Mouse (Mus musculus): ENCODE data around the gene Stat5a. TPM values are rescaled to one million over a fixed set of nuclear protein-coding genes. Genes with fewer than 3 reads are reported as not detected.

The Stat5a gene
- polyA plus RNA-seq, 1 experiment from 2014 or later = 4.5 TPM

DNA sequence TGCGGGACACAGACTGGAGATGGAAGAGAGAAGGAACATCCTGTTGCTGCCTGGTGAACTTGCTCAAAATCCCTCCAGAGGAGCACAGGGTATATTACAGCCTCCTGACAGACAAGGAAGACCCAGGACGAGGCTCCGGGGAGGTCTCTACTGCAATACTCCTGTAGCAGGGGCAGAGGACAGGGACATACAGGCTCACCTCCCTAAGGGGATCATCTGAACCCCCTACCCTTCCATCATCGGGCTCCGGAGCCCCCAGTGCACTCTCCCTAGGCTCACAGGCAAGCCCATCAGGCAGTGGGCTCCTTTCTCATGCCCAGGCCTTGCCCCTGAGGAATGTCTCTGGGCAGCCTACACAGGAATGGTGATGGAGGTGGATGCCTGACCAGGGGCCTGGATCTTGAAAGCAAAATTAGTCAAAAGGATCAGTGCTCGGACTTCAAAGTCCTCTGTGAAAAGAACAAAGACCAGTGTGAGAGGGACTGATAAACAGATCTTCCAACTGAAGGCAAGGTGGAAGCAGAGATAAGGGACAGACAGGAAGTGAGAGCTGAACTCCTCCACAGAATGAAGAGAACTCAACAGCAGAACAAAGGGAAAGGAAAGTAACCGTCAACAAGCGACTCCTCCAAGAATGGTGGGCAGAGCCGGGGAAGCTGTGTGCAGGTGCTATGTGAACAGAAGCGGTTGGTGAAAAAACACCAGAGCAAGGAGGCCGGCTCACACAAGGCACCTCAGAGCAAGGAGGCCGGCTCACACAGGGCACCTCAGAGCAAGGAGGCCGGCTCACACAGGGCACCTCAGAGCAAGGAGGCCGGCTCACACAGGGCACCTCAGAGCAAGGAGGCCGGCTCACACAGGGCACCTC is 32.3 kb downstream of the Stat5a start:
- Histone ChIP-seq H3K9ac (replicated peaks; ENCODE audit: low read length) (no peak overlapping the region), H3K27ac (ENCODE audit: low read length) (no peak overlapping the region), H3K36me3 (ENCODE audit: insufficient read depth, low read length) (peaks cover 12% of the 10 kb centered on the region), H3K27me3 (ENCODE audit: insufficient read depth, low read length) (no peaks in the 10 kb centered on the region), H3K4me3 (ENCODE audit: low read length) (no peak overlapping the region), H3K4me2 (replicated peaks; ENCODE audit: low read depth, low read length) (no peak overlapping the region), H3K4me1 (ENCODE audit: insufficient read depth, low read length) (no peaks in the 10 kb centered on the region), H3K9me3 (ENCODE audit: low read length) (no peaks in the 10 kb centered on the region)
- no peak for ATAC-seq (ENCODE audit: low FRiP score, low TSS enrichment)
- WGBS = 59% methylated on average over 15 of the region's 15 CpGs

DNA sequence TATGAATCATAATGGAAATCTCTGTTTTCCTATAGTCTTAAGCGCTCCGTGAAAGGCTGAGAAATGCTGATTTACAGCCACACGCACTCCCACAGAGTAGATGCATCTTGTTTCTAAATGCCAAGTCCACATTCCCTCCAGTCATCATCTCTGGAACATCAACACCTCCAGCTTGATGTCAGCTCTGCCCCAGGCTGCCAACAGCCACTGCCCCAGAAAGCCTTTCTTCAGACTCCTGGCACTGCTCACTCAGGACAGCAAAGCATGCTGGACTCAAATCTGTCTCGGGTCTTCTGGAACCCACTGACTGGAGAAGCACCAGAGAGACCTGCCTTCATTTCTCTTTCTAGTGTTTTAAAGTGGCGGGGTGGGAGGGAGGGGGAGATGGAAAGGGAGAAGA is 33.3 kb downstream of the Stat5a start:
- Histone ChIP-seq H3K27me3 (ENCODE audit: insufficient read depth, low read length) (no peaks in the 10 kb centered on the region), H3K27ac (ENCODE audit: low read length) (no peak overlapping the region), H3K36me3 (ENCODE audit: insufficient read depth, low read length) (peaks cover 14% of the 10 kb centered on the region), H3K9ac (replicated peaks; ENCODE audit: low read length) (no peak overlapping the region), H3K4me1 (ENCODE audit: insufficient read depth, low read length) (no peaks in the 10 kb centered on the region), H3K9me3 (ENCODE audit: low read length) (no peaks in the 10 kb centered on the region), H3K4me3 (ENCODE audit: low read length) (no peak overlapping the region), H3K4me2 (replicated peaks; ENCODE audit: low read depth, low read length) (no peak overlapping the region)
- no peak for ATAC-seq (ENCODE audit: low FRiP score, low TSS enrichment)
- 84% methylated on average over 5 of the region's 5 CpGs for WGBS

GRCm38 (mm10) chr11:100893482-100893881 is 34.3 kb downstream of the Stat5a start:
- 0 out of 2 replicates have a peak overlapping the region, but pooled peaks have one; percentile 9 for H3K4me2 ChIP-seq (replicated peaks; ENCODE audit: low read depth, low read length)
- no peak overlapping the region for H3K9ac ChIP-seq (replicated peaks; ENCODE audit: low read length)
- H3K4me3 ChIP-seq (ENCODE audit: low read length) = no peak overlapping the region
- ATAC-seq (ENCODE audit: low FRiP score, low TSS enrichment) = peak; percentile 50; the same call in 1 of the 2 replicates
- no peaks in the 10 kb centered on the region for H3K4me1 ChIP-seq (ENCODE audit: insufficient read depth, low read length)
- no peaks in the 10 kb centered on the region for H3K27me3 ChIP-seq (ENCODE audit: insufficient read depth, low read length)
- 17% methylated on average over 9 of the region's 9 CpGs for WGBS
- H3K9me3 ChIP-seq (ENCODE audit: low read length) = no peaks in the 10 kb centered on the region
- no peak overlapping the region for H3K27ac ChIP-seq (ENCODE audit: low read length)
- peaks cover 15% of the 10 kb centered on the region for H3K36me3 ChIP-seq (ENCODE audit: insufficient read depth, low read length)

DNA sequence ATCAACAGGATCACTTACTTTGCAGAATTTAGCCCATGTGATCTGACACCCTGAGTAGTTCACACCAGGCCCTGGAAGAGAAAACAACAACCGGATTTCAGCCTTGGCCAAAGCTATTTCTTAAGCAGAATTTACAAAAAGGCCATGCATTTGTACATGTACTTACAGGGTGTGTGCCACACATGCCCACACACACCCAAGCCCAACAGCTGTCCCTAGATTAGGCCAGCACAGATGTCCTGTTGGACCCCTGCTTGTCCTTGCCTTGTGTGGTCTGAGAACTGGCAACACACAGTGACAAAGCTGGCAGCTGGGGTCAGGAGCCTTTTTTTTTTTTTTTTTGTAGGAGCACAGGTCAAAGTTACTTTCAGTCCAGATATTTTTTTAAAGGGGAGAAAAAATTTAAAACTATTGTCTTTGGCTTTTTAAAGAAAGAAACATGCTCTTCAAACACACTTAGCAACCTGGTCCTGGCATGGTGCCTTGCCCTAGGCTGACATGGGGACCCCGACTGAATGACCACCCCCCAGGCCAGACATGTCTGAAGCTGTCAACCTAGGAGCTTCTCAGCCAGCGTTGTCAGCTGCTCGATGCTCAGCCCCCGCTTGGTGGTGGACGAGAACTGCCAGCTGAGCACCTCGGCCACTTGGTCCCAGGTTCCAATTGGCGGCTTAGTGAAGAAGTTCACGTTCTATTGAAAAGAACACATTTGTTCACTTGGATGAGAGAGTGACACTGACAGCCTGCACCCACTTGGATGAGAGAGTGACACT is 35.2 kb downstream of the Stat5a start:
- H3K9ac ChIP-seq (replicated peaks; ENCODE audit: low read length) = no peak overlapping the region
- WGBS = 75% methylated on average over 9 of the region's 9 CpGs
- no peak overlapping the region for H3K27ac ChIP-seq (ENCODE audit: low read length)
- H3K4me2 ChIP-seq (replicated peaks; ENCODE audit: low read depth, low read length) = no peak overlapping the region
- no peaks in the 10 kb centered on the region for H3K9me3 ChIP-seq (ENCODE audit: low read length)
- no peak overlapping the region for H3K4me3 ChIP-seq (ENCODE audit: low read length)
- ATAC-seq (ENCODE audit: low FRiP score, low TSS enrichment) = no peak
- no peaks in the 10 kb centered on the region for H3K4me1 ChIP-seq (ENCODE audit: insufficient read depth, low read length)
- no peaks in the 10 kb centered on the region for H3K27me3 ChIP-seq (ENCODE audit: insufficient read depth, low read length)
- H3K36me3 ChIP-seq (ENCODE audit: insufficient read depth, low read length) = peaks cover 12% of the 10 kb centered on the region; the same call in 1 of the 2 replicates

DNA sequence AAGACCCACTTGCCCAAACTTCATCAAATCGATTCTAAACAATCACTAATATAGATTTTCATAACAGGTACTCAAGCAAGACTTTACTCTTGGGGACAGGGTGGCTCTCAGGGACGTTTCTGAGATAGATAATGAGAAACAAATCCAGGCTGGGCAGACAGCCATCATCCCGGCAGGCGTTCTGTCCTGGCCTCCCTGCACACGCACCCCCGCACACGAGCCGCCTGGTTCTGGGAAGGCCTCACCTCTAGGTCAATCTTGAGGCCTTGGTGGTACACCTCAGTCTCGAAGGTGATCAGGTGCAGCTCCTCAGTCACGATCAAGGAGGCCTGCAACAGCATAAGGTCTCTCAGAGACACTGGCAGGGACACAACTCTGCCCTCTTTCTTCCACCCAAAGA is 36.9 kb downstream of the Stat5a start:
- H3K36me3 ChIP-seq (ENCODE audit: insufficient read depth, low read length) = peaks cover 9% of the 10 kb centered on the region; the same call in 1 of the 2 replicates
- ATAC-seq (ENCODE audit: low FRiP score, low TSS enrichment) = no peak

GRCm38 (mm10) chr11:100897294-100898231 is 38.4 kb downstream of the Stat5a start:
- no peak for ATAC-seq (ENCODE audit: low FRiP score, low TSS enrichment)
- H3K36me3 ChIP-seq (ENCODE audit: insufficient read depth, low read length) = peaks cover 21% of the 10 kb centered on the region
- H3K9ac ChIP-seq (replicated peaks; ENCODE audit: low read length) = no peak overlapping the region
- 81% methylated on average over 7 of the region's 7 CpGs for WGBS
- no peak overlapping the region for H3K4me2 ChIP-seq (replicated peaks; ENCODE audit: low read depth, low read length)
- no peaks in the 10 kb centered on the region for H3K27me3 ChIP-seq (ENCODE audit: insufficient read depth, low read length)
- no peak overlapping the region for H3K4me3 ChIP-seq (ENCODE audit: low read length)
- no peak overlapping the region for H3K27ac ChIP-seq (ENCODE audit: low read length)
- H3K4me1 ChIP-seq (ENCODE audit: insufficient read depth, low read length) = no peaks in the 10 kb centered on the region
- H3K9me3 ChIP-seq (ENCODE audit: low read length) = no peaks in the 10 kb centered on the region

More for the DNA sequence above, 36.9 kb downstream of the Stat5a start:
- 78% methylated on average over 10 of the region's 10 CpGs for WGBS
- H3K27ac ChIP-seq (ENCODE audit: low read length) = no peak overlapping the region
- H3K4me1 ChIP-seq (ENCODE audit: insufficient read depth, low read length) = no peaks in the 10 kb centered on the region
- no peak overlapping the region for H3K9ac ChIP-seq (replicated peaks; ENCODE audit: low read length)
- no peak overlapping the region for H3K4me3 ChIP-seq (ENCODE audit: low read length)
- H3K4me2 ChIP-seq (replicated peaks; ENCODE audit: low read depth, low read length) = no peak overlapping the region
- H3K27me3 ChIP-seq (ENCODE audit: insufficient read depth, low read length) = no peaks in the 10 kb centered on the region
- H3K9me3 ChIP-seq (ENCODE audit: low read length) = no peaks in the 10 kb centered on the region

DNA sequence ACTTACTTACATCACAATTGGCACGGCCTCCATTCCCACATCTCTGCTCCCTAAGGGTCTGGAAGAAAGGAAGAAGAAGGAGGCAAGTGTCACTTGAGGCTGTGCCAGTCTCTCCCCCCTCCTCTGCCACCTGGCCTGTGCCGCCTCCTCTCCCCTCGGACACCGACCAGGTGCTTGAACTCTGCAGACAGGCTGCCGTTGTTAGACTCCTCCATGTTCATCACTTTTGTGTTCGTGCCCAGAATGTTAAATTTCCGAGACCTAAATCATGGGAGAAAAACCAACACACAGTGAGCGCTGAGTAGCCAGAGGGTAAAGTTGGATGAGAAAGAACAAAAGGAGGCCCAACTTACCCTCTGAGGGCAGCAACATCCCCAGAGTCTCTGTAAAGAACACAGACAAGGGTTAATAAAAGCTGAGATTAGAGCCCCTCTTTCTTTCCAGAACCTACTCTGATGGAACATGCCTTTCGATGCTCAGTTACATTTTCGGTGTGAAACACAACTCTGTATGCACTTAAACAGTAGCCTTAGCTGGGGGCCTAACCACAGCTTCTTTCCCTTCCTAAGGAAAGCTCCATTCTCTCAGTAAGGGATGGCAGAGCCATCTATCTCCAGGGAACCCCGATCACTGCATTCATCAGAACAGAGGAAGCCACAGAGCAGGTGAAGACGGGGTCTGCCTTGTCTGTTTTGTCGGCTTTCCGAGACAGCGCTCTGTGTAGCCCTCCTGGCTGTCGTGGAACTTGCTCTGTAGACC is 39.5 kb downstream of the Stat5a start:
- no peak overlapping the region for H3K9ac ChIP-seq (replicated peaks; ENCODE audit: low read length)
- no peak overlapping the region for H3K4me2 ChIP-seq (replicated peaks; ENCODE audit: low read depth, low read length)
- no peak overlapping the region for H3K4me3 ChIP-seq (ENCODE audit: low read length)
- 76% methylated on average over 16 of the region's 16 CpGs for WGBS
- no peaks in the 10 kb centered on the region for H3K27me3 ChIP-seq (ENCODE audit: insufficient read depth, low read length)
- H3K4me1 ChIP-seq (ENCODE audit: insufficient read depth, low read length) = no peaks in the 10 kb centered on the region
- ATAC-seq (ENCODE audit: low FRiP score, low TSS enrichment) = no peak
- no peak overlapping the region for H3K27ac ChIP-seq (ENCODE audit: low read length)
- no peaks in the 10 kb centered on the region for H3K9me3 ChIP-seq (ENCODE audit: low read length)
- H3K36me3 ChIP-seq (ENCODE audit: insufficient read depth, low read length) = peaks cover 28% of the 10 kb centered on the region

GRCm38 (mm10) chr11:100904580-100905351 is 45.6 kb downstream of the Stat5a start:
- Histone ChIP-seq H3K9ac (replicated peaks; ENCODE audit: low read length) (no peak overlapping the region), H3K4me3 (ENCODE audit: low read length) (no peak overlapping the region), H3K36me3 (ENCODE audit: insufficient read depth, low read length) (peaks cover 41% of the 10 kb centered on the region), H3K9me3 (ENCODE audit: low read length) (no peaks in the 10 kb centered on the region), H3K27me3 (ENCODE audit: insufficient read depth, low read length) (no peaks in the 10 kb centered on the region), H3K4me2 (replicated peaks; ENCODE audit: low read depth, low read length) (no peak overlapping the region), H3K27ac (ENCODE audit: low read length) (no peak overlapping the region), H3K4me1 (ENCODE audit: insufficient read depth, low read length) (no peaks in the 10 kb centered on the region)
- WGBS = 90% methylated on average over 17 of the region's 20 CpGs
- no peak for ATAC-seq (ENCODE audit: low FRiP score, low TSS enrichment)

Data from kidney, embryonic 16.5 days (tissue).